Comparison of ENCODE assay signal across 28 mouse cellular contexts in the genomic region with DNA sequence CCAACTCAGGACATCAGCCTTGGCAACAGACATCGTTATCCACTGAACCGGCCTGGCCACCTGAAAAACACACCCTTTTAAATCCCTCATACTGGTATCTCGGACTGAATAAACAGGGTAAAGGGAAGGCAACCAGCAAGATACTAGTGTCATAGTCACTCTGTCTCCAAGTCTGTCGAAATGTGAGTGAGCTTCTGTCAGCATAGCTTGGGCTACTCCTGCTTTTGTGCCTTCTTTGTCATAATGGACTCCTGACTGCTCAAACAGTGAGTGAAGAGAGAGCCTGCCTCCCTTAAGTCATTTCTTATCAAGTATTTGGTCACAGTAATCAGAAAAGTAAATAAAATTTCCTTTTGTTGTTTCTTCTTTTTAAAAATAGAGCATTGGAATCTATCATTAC. TPM values are rescaled to one million over a fixed set of nuclear protein-coding genes. Genes with fewer than 3 reads are reported as not detected.
A peak's percentile ranks its signal among the peaks of the same experiment; 100 is the strongest.
DNase-seq lines count a peak whose midpoint lies in the region; ATAC-seq and TF ChIP-seq lines count a peak whose summit lies in the region.
"Had no signal": no experiment of that assay in that cellular context is flagged by ENCODE, and none has a peak within 500 bp of the region (broad histone marks: within the 10 kb centered on the region; RNA-seq: fewer than 3 reads in every experiment).

No protein-coding gene starts in this region.

- H3K4me1 ChIP-seq in hindbrain, embryonic 10.5 days (replicated peaks) = peaks cover 4% of the 10 kb centered on the region; the same call in 1 of the 2 replicates
- no peaks in the 10 kb centered on the region for H3K4me1 ChIP-seq in hindbrain, postnatal 0 days (ENCODE audit: insufficient read depth, low read length)
- H3K4me1 ChIP-seq in forebrain, postnatal 0 days (ENCODE audit: insufficient read depth) = no peaks in the 10 kb centered on the region; the same call in 1 of the 2 replicates
- H3K4me1 ChIP-seq in midbrain, embryonic 13.5 days (replicated peaks) = peaks cover 12% of the 10 kb centered on the region; the same call in 1 of the 2 replicates
- H3K4me1 ChIP-seq: heart, embryonic 12.5 days; hindbrain, embryonic 15.5 days; limb, embryonic 10.5 days; liver, embryonic 15.5 days; lung, embryonic 15.5 days; neural tube, embryonic 15.5 days had no signal

- no peak for ATAC-seq in hindbrain, postnatal 0 days
- ATAC-seq in forebrain, postnatal 0 days = peak; percentile 34; the same call in 1 of the 2 replicates
- ATAC-seq in midbrain, embryonic 13.5 days = peak; percentile 82
- ATAC-seq: intestine, embryonic 16.5 days had no signal

- no peaks in the 10 kb centered on the region for H3K27me3 ChIP-seq in hindbrain, embryonic 10.5 days (ENCODE audit: insufficient read depth, poor library complexity, severe bottlenecking)
- H3K27me3 ChIP-seq in hindbrain, postnatal 0 days (ENCODE audit: insufficient read depth, low read length) = no peaks in the 10 kb centered on the region
- H3K27me3 ChIP-seq in forebrain, postnatal 0 days (ENCODE audit: insufficient read depth, low read length) = no peaks in the 10 kb centered on the region
- no peaks in the 10 kb centered on the region for H3K27me3 ChIP-seq in midbrain, embryonic 13.5 days
- H3K27me3 ChIP-seq: heart, embryonic 12.5 days; hindbrain, embryonic 15.5 days; liver, embryonic 15.5 days; lung, embryonic 15.5 days; neural tube, embryonic 15.5 days had no signal

- no peak for DNase-seq in hindbrain, embryonic 10.5 days (ENCODE audit: low spot score)
- DNase-seq in hindbrain, postnatal 0 days (ENCODE audit: low spot score) = no peak
- DNase-seq in brain, embryonic 14.5 days (ENCODE audit: low read depth) = peak; percentile 68
- DNase-seq in forebrain, postnatal 0 days = no peak
- DNase-seq in thymus, postnatal 0 days (ENCODE audit: low spot score) = no peak
- no peak for DNase-seq in thymus, adult 18-20 months
- no peak for DNase-seq in spleen, postnatal 4 days (ENCODE audit: low spot score in 2 of 2)
- DNase-seq: adrenal gland, postnatal 14 days; cerebellum, adult 8-10 months; cerebellum, postnatal 36 days; embryo, embryonic 11 days; gastrocnemius, postnatal 25 days; heart, adult 18-20 months; heart, postnatal 10 days; kidney, postnatal 10 days; liver; lung, postnatal 4 days; right cerebral cortex, postnatal 14 days; thymus, postnatal 14 days had no signal

- no peak overlapping the region for H3K4me3 ChIP-seq in hindbrain, embryonic 10.5 days
- H3K4me3 ChIP-seq in hindbrain, postnatal 0 days (ENCODE audit: low read length) = no peak overlapping the region
- no peak overlapping the region for H3K4me3 ChIP-seq in forebrain, postnatal 0 days (ENCODE audit: low read depth, low read length)
- H3K4me3 ChIP-seq in midbrain, embryonic 13.5 days (replicated peaks) = no peak overlapping the region
- H3K4me3 ChIP-seq: heart, embryonic 12.5 days; hindbrain, embryonic 15.5 days; limb, embryonic 10.5 days; liver, embryonic 15.5 days; lung, embryonic 15.5 days; myocyte; neural tube, embryonic 15.5 days had no signal

- no peaks in the 10 kb centered on the region for H3K9me3 ChIP-seq in hindbrain, embryonic 10.5 days
- no peaks in the 10 kb centered on the region for H3K9me3 ChIP-seq in hindbrain, postnatal 0 days (ENCODE audit: low read length)
- H3K9me3 ChIP-seq in forebrain, postnatal 0 days (ENCODE audit: low read length) = no peaks in the 10 kb centered on the region
- H3K9me3 ChIP-seq in midbrain, embryonic 13.5 days = no peaks in the 10 kb centered on the region
- H3K9me3 ChIP-seq: heart, embryonic 12.5 days; hindbrain, embryonic 15.5 days; limb, embryonic 10.5 days; liver, embryonic 15.5 days; lung, embryonic 15.5 days; neural tube, embryonic 15.5 days had no signal

- TF ChIP-seq CTCF in hindbrain, postnatal 0 days (IDR thresholded peaks at IDR 0.05; ENCODE audit: low read depth) = no peak
- TF ChIP-seq CTCF in brain, embryonic 14.5 days (IDR thresholded peaks at IDR 0.05; ENCODE audit: borderline replicate concordance, extremely low read depth, insufficient read depth, insufficient read length) = no peak
- no peak for TF ChIP-seq CTCF in forebrain, postnatal 0 days (IDR thresholded peaks at IDR 0.05; ENCODE audit: low read depth)

- no peak overlapping the region for H3K9ac ChIP-seq in hindbrain, postnatal 0 days (replicated peaks; ENCODE audit: low read length)
- H3K9ac ChIP-seq in forebrain, postnatal 0 days = no peak overlapping the region
- H3K9ac ChIP-seq in midbrain, embryonic 13.5 days (replicated peaks) = no peak overlapping the region
- H3K9ac ChIP-seq: heart, embryonic 12.5 days; hindbrain, embryonic 15.5 days; liver, embryonic 15.5 days; lung, embryonic 15.5 days; neural tube, embryonic 15.5 days had no signal

- H3K36me3 ChIP-seq in hindbrain, embryonic 10.5 days = no peaks in the 10 kb centered on the region
- no peaks in the 10 kb centered on the region for H3K36me3 ChIP-seq in hindbrain, postnatal 0 days (ENCODE audit: insufficient read depth, low read length)
- no peaks in the 10 kb centered on the region for H3K36me3 ChIP-seq in forebrain, postnatal 0 days (ENCODE audit: insufficient read depth)
- H3K36me3 ChIP-seq in midbrain, embryonic 13.5 days = no peaks in the 10 kb centered on the region
- H3K36me3 ChIP-seq: heart, embryonic 12.5 days; hindbrain, embryonic 15.5 days; limb, embryonic 10.5 days; liver, embryonic 15.5 days; lung, embryonic 15.5 days; neural tube, embryonic 15.5 days had no signal

- 76% methylated on average over 4 of the region's 4 CpGs for WGBS in hindbrain, embryonic 10.5 days
- WGBS in hindbrain, postnatal 0 days = 43% methylated on average over 4 of the region's 4 CpGs
- WGBS in forebrain, postnatal 0 days = 17% methylated on average over 4 of the region's 4 CpGs
- WGBS in midbrain, embryonic 13.5 days = 39% methylated on average over 4 of the region's 4 CpGs

- H3K4me2 ChIP-seq in hindbrain, postnatal 0 days (ENCODE audit: low read depth, low read length) = no peak overlapping the region
- H3K4me2 ChIP-seq in forebrain, postnatal 0 days (ENCODE audit: low read depth) = no peak overlapping the region
- no peak overlapping the region for H3K4me2 ChIP-seq in midbrain, embryonic 13.5 days (replicated peaks)
- H3K4me2 ChIP-seq: heart, embryonic 12.5 days; hindbrain, embryonic 15.5 days; liver, embryonic 15.5 days; lung, embryonic 15.5 days; neural tube, embryonic 15.5 days had no signal

- peak overlapping the region; percentile 66; the same call in 1 of the 2 replicates for H3K27ac ChIP-seq in hindbrain, embryonic 10.5 days
- no peak overlapping the region for H3K27ac ChIP-seq in hindbrain, postnatal 0 days
- H3K27ac ChIP-seq in forebrain, postnatal 0 days (ENCODE audit: low read depth, low read length) = peak overlapping the region; percentile 55; the same call in 1 of the 2 replicates
- peak overlapping the region; percentile 72 for H3K27ac ChIP-seq in midbrain, embryonic 13.5 days
- H3K27ac ChIP-seq: hindbrain, embryonic 15.5 days; limb, embryonic 10.5 days; liver, embryonic 15.5 days; lung, embryonic 15.5 days; neural tube, embryonic 15.5 days had no signal

- TF ChIP-seq POLR2A in brain, embryonic 14.5 days (IDR thresholded peaks at IDR 0.05; ENCODE audit: borderline replicate concordance, extremely low read depth, insufficient read depth, insufficient read length, poor library complexity, severe bottlenecking) = no peak

RNA-seq across cellular contexts. Expression of a gene that starts 53.0 kb away (rescaled TPM):
- 211 and 232 TPM in 2 replicates for polyA plus RNA-seq in hindbrain, embryonic 10.5 days (2016; fragmentation: Nextera tagmentation; extraction: Ambion mirVana)
- 36.5 and 41.3 TPM in 2 replicates for total RNA-seq in hindbrain, postnatal 0 days (2014; rRNA removed)
- 86.5 and 93.8 TPM in 2 replicates for polyA plus RNA-seq in hindbrain, postnatal 0 days (2015; fragmentation: Nextera tagmentation; extraction: Ambion mirVana)
- 75.8 and 133 TPM in 2 replicates for polyA plus RNA-seq in brain, embryonic 14.5 days (2012; rRNA removed)
- 60.0 and 78.2 TPM in 2 replicates for total RNA-seq in forebrain, postnatal 0 days (2014; rRNA removed)
- polyA plus RNA-seq in forebrain, postnatal 0 days (2015; fragmentation: Nextera tagmentation; extraction: Ambion mirVana) = 104 and 117 TPM in 2 replicates
- 172 and 196 TPM in 2 replicates for polyA plus RNA-seq in midbrain, embryonic 13.5 days (2015; fragmentation: Nextera tagmentation; extraction: Ambion mirVana)
- 250 and 263 TPM in 2 replicates for polyA plus RNA-seq in thymus, postnatal 0 days (2015; fragmentation: Nextera tagmentation; extraction: Ambion mirVana)
